Mouse (Mus musculus): ENCODE results near the gene Gm9970.

The Gm9970 gene

GRCm38 (mm10) chr5:31240637-31241521 lies at the start of gene Gm9970, which contains the start of gene Nrbp1:
Gene Gm9970 (minus strand): TSS chr5:31241232.
Gene Nrbp1 (plus strand): TSS chr5:31240864.
- peak; percentile 90 for DNase-seq (ENCODE audit: low read depth)

GRCm38 (mm10) chr5:31289626-31290230 lies 48.7 kb upstream of the Gm9970 start:
- DNase-seq (ENCODE audit: low read depth) = no peak

- no peak for DNase-seq (ENCODE audit: low read depth)
Observed at GRCm38 (mm10) chr5:31288655-31289054, 47.6 kb upstream of the Gm9970 start.

- no peak for DNase-seq (ENCODE audit: low read depth)
Observed at GRCm38 (mm10) chr5:31288225-31288624, 47.2 kb upstream of the Gm9970 start.

- no peak for DNase-seq (ENCODE audit: low read depth)
Observed at GRCm38 (mm10) chr5:31279245-31279988, 38.4 kb upstream of the Gm9970 start.

- DNase-seq (ENCODE audit: low read depth) = no peak
Observed at GRCm38 (mm10) chr5:31273018-31273417, 32.0 kb upstream of the Gm9970 start.

- DNase-seq (ENCODE audit: low read depth) = no peak
Observed at GRCm38 (mm10) chr5:31267686-31268085, 26.7 kb upstream of the Gm9970 start.

GRCm38 (mm10) chr5:31266101-31266500 lies 25.1 kb upstream of the Gm9970 start:
- no peak for DNase-seq (ENCODE audit: low read depth)

- no peak for DNase-seq (ENCODE audit: low read depth)
Observed at GRCm38 (mm10) chr5:31257616-31258015, 16.6 kb upstream of the Gm9970 start.

- no peak for DNase-seq (ENCODE audit: low read depth)
Observed at GRCm38 (mm10) chr5:31255971-31256370, 14.9 kb upstream of the Gm9970 start.

- DNase-seq (ENCODE audit: low read depth) = no peak
Observed at GRCm38 (mm10) chr5:31255381-31255780, 14.3 kb upstream of the Gm9970 start.

- no peak for DNase-seq (ENCODE audit: low read depth)
Observed at GRCm38 (mm10) chr5:31254901-31255300, 13.9 kb upstream of the Gm9970 start.

GRCm38 (mm10) chr5:31254452-31254851 lies 13.4 kb upstream of the Gm9970 start:
- no peak for DNase-seq (ENCODE audit: low read depth)

- DNase-seq (ENCODE audit: low read depth) = no peak
Observed at GRCm38 (mm10) chr5:31253806-31254205, 12.8 kb upstream of the Gm9970 start.

GRCm38 (mm10) chr5:31252795-31253545 lies 11.9 kb upstream of the Gm9970 start:
- no peak for DNase-seq (ENCODE audit: low read depth)

GRCm38 (mm10) chr5:31252151-31252550 lies 11.1 kb upstream of the Gm9970 start:
- no peak for DNase-seq (ENCODE audit: low read depth)

GRCm38 (mm10) chr5:31251541-31252101 lies 10.6 kb upstream of the Gm9970 start, which contains the start of gene Krtcap3:
Gene Krtcap3 (plus strand): TSS chr5:31251691.
- no peak for DNase-seq (ENCODE audit: low read depth)

GRCm38 (mm10) chr5:31250716-31251115 lies 9.7 kb upstream of the Gm9970 start:
- DNase-seq (ENCODE audit: low read depth) = no peak

GRCm38 (mm10) chr5:31242191-31242590 lies 1.2 kb upstream of the Gm9970 start:
- DNase-seq (ENCODE audit: low read depth) = no peak

GRCm38 (mm10) chr5:31241522-31242034 lies 546 bp upstream of the Gm9970 start:
- no peak for DNase-seq (ENCODE audit: low read depth)

- DNase-seq (ENCODE audit: low read depth) = no peak
Observed at GRCm38 (mm10) chr5:31226641-31227040, 14.4 kb downstream of the Gm9970 start.
